Mouse (Mus musculus) embryonic facial prominence, embryonic 12.5 days (tissue): ENCODE measurements around the gene Ints12. TPM values are rescaled to one million over a fixed set of nuclear protein-coding genes. Genes with fewer than 3 reads are reported as not detected.

Source experiments
- ATAC-seq: fragments of 200-750 bp; cut with Nextera tagmentation; 2 replicates; pipeline ENCODE4 v1.8.0; 2017; ENCODE audit not compliant: insufficient number of reproducible peaks, insufficient read depth, low FRiP score, low TSS enrichment
- H3K27ac ChIP-seq: fragments of 300-500 bp; sonication (generic); 2 replicates; pipeline ENCODE4 v1.5.1; 2016; ENCODE audit warnings: mild to moderate bottlenecking
- H3K27me3 ChIP-seq: fragments of 300-500 bp; sonication (generic); 2 replicates; pipeline ENCODE4 v1.6.1; 2016; ENCODE audit warnings: mild to moderate bottlenecking, moderate library complexity
- H3K36me3 ChIP-seq: fragments of 300-500 bp; sonication (generic); 2 replicates; pipeline ENCODE4 v1.6.1; 2016; ENCODE audit warnings: mild to moderate bottlenecking
- H3K4me1 ChIP-seq: fragments of 300-500 bp; sonication (generic); 2 replicates; pipeline ENCODE4 v1.6.1; 2016
- H3K4me2 ChIP-seq: fragments of 300-500 bp; sonication (generic); replicated peaks from 2 replicates; pipeline ENCODE4 v1.6.1; 2016; ENCODE audit warnings: mild to moderate bottlenecking, moderate library complexity
- H3K4me3 ChIP-seq: fragments of 300-500 bp; sonication (generic); 2 replicates; pipeline ENCODE4 v1.5.1; 2016; ENCODE audit warnings: mild to moderate bottlenecking
- H3K9ac ChIP-seq: fragments of 300-500 bp; sonication (generic); 2 replicates; pipeline ENCODE4 v1.6.1; 2016; ENCODE audit warnings: mild to moderate bottlenecking, moderate library complexity
- H3K9me3 ChIP-seq: fragments of 300-500 bp; sonication (generic); 2 replicates; pipeline ENCODE4 v1.6.1; 2016; ENCODE audit warnings: mild to moderate bottlenecking, moderate library complexity
- WGBS: fragments of 180-500 bp; shearing (Covaris S2); methylation state at CpG from one replicate; pipeline ENCODE4 v1.1.7; 2016; 5-methylcytosine and 5-hydroxymethylcytosine counted together
- polyA plus RNA-seq: library from polyadenylated mRNA; unstranded; fragments of >200 nt; fragmentation: Nextera tagmentation; extraction: Ambion mirVana; gene quantifications from 2 replicates; pipeline ENCODE4 v1.2.1, GENCODE M21; 2016

The Ints12 gene
- 24.4 and 25.2 TPM in 2 replicates for polyA plus RNA-seq

- Histone ChIP-seq H3K4me3 (peak within 1 kb of the TSS; percentile 90), H3K9me3 (no peaks in the 10 kb centered on the region), H3K4me2 (peak within 1 kb of the TSS; percentile 60), H3K9ac (peak within 1 kb of the TSS; percentile 96), H3K36me3 (no peaks in the 10 kb centered on the region), H3K27me3 (no peaks in the 10 kb centered on the region), H3K27ac (peak within 1 kb of the TSS; percentile 99), H3K4me1 (peaks cover 10% of the 10 kb centered on the region)
- peak; percentile 98 for ATAC-seq
- WGBS: under 1% methylated on average over 53 of the region's 53 CpGs
Measured at GRCm38 (mm10) chr3:133091664-133092273, at the start of gene Ints12, which contains the start of gene Gstcd. TSS of gene Ints12 (plus strand) at chr3:133091840. TSS of gene Gstcd (minus strand) at chr3:133092033.

- H3K4me2 ChIP-seq: no peak overlapping the region
- no peak for ATAC-seq
- H3K9ac ChIP-seq: no peak overlapping the region
- H3K27me3 ChIP-seq: no peaks in the 10 kb centered on the region
- H3K9me3 ChIP-seq: no peaks in the 10 kb centered on the region
- 86% methylated on average over 2 of the region's 2 CpGs for WGBS
- no peak overlapping the region for H3K27ac ChIP-seq
- no peaks in the 10 kb centered on the region for H3K4me1 ChIP-seq
- no peak overlapping the region for H3K4me3 ChIP-seq
- peaks cover 6% of the 10 kb centered on the region; the same call in 1 of the 2 replicates for H3K36me3 ChIP-seq
Measured at GRCm38 (mm10) chr3:133052068-133052467, 39.6 kb upstream of the Ints12 start.

- no peak overlapping the region for H3K4me2 ChIP-seq
- H3K27ac ChIP-seq: no peak overlapping the region
- no peaks in the 10 kb centered on the region for H3K4me1 ChIP-seq
- H3K4me3 ChIP-seq: no peak overlapping the region
- 92% methylated on average over 10 of the region's 10 CpGs for WGBS
- H3K27me3 ChIP-seq: no peaks in the 10 kb centered on the region
- H3K9me3 ChIP-seq: no peaks in the 10 kb centered on the region
- no peak overlapping the region for H3K9ac ChIP-seq
- H3K36me3 ChIP-seq: peaks cover 19% of the 10 kb centered on the region
- ATAC-seq: no peak
Measured at GRCm38 (mm10) chr3:133075560-133075959, 16.1 kb upstream of the Ints12 start.

- peaks cover 42% of the 10 kb centered on the region for H3K36me3 ChIP-seq
- H3K27ac ChIP-seq: no peak overlapping the region
- H3K4me1 ChIP-seq: no peaks in the 10 kb centered on the region
- WGBS: 88% methylated on average over 5 of the region's 5 CpGs
- H3K27me3 ChIP-seq: no peaks in the 10 kb centered on the region
- H3K4me2 ChIP-seq: no peak overlapping the region
- no peak overlapping the region for H3K4me3 ChIP-seq
- ATAC-seq: no peak
- H3K9ac ChIP-seq: no peak overlapping the region
- no peaks in the 10 kb centered on the region for H3K9me3 ChIP-seq
Measured at GRCm38 (mm10) chr3:133082736-133083135, 8.9 kb upstream of the Ints12 start.

- Histone ChIP-seq H3K36me3 (peaks cover 28% of the 10 kb centered on the region), H3K4me1 (no peaks in the 10 kb centered on the region), H3K27me3 (no peaks in the 10 kb centered on the region), H3K9ac (no peak overlapping the region), H3K27ac (no peak overlapping the region), H3K9me3 (no peaks in the 10 kb centered on the region), H3K4me2 (no peak overlapping the region), H3K4me3 (no peak overlapping the region)
- 0 out of 2 replicates have a peak, but pooled peaks have one; percentile 22 for ATAC-seq
- WGBS: 56% methylated on average over 3 of the region's 3 CpGs
Measured at GRCm38 (mm10) chr3:133085858-133086257, 5.8 kb upstream of the Ints12 start.

- Histone ChIP-seq H3K27ac (peak overlapping the region; percentile 99), H3K9ac (peak overlapping the region; percentile 96), H3K36me3 (no peaks in the 10 kb centered on the region), H3K9me3 (no peaks in the 10 kb centered on the region), H3K27me3 (no peaks in the 10 kb centered on the region), H3K4me1 (peaks cover 10% of the 10 kb centered on the region), H3K4me2 (peak overlapping the region; percentile 56), H3K4me3 (peak overlapping the region; percentile 90)
- WGBS: 7% methylated on average over 11 of the region's 11 CpGs
- ATAC-seq: no peak
Measured at GRCm38 (mm10) chr3:133090247-133091120, 1.2 kb upstream of the Ints12 start.

- peaks cover 10% of the 10 kb centered on the region for H3K4me1 ChIP-seq
- 0% methylated on average over 44 of the region's 44 CpGs for WGBS
- no peaks in the 10 kb centered on the region for H3K27me3 ChIP-seq
- H3K4me2 ChIP-seq: peak overlapping the region; percentile 56
- H3K9ac ChIP-seq: peak overlapping the region; percentile 96
- no peaks in the 10 kb centered on the region for H3K36me3 ChIP-seq
- peak overlapping the region; percentile 99 for H3K27ac ChIP-seq
- no peaks in the 10 kb centered on the region for H3K9me3 ChIP-seq
- H3K4me3 ChIP-seq: peak overlapping the region; percentile 90
- peak; percentile 85 for ATAC-seq
Measured at GRCm38 (mm10) chr3:133091121-133091663, 448 bp upstream of the Ints12 start.

- Histone ChIP-seq H3K4me1 (peaks cover 10% of the 10 kb centered on the region), H3K36me3 (no peaks in the 10 kb centered on the region), H3K9me3 (no peaks in the 10 kb centered on the region), H3K4me2 (peak overlapping the region; percentile 60), H3K27me3 (no peaks in the 10 kb centered on the region), H3K27ac (peak overlapping the region; percentile 99), H3K9ac (peak overlapping the region; percentile 96), H3K4me3 (peak overlapping the region; percentile 90)
- no peak for ATAC-seq
- WGBS: under 1% methylated on average over 7 of the region's 7 CpGs
Measured at GRCm38 (mm10) chr3:133092274-133092853, 724 bp downstream of the Ints12 start.

- H3K4me2 ChIP-seq: peak overlapping the region; percentile 60
- H3K9me3 ChIP-seq: no peaks in the 10 kb centered on the region
- ATAC-seq: no peak
- peaks cover 2% of the 10 kb centered on the region; the same call in 1 of the 2 replicates for H3K36me3 ChIP-seq
- H3K4me1 ChIP-seq: peaks cover 10% of the 10 kb centered on the region
- peak overlapping the region; percentile 90 for H3K4me3 ChIP-seq
- 91% methylated on average over 1 of the region's 1 CpGs for WGBS
- no peak overlapping the region for H3K9ac ChIP-seq
- H3K27me3 ChIP-seq: no peaks in the 10 kb centered on the region
- H3K27ac ChIP-seq: no peak overlapping the region
Measured at GRCm38 (mm10) chr3:133092936-133093335, 1.3 kb downstream of the Ints12 start.

GRCm38 (mm10) chr3:133094305-133094704 lies 2.7 kb downstream of the Ints12 start:
- Histone ChIP-seq H3K27me3 (no peaks in the 10 kb centered on the region), H3K36me3 (peaks cover 15% of the 10 kb centered on the region), H3K4me3 (no peak overlapping the region), H3K9me3 (no peaks in the 10 kb centered on the region), H3K4me2 (no peak overlapping the region), H3K9ac (no peak overlapping the region), H3K4me1 (peaks cover 10% of the 10 kb centered on the region), H3K27ac (no peak overlapping the region)
- WGBS: 76% methylated on average over 1 of the region's 1 CpGs
- ATAC-seq: no peak

GRCm38 (mm10) chr3:133097936-133098335 lies 6.3 kb downstream of the Ints12 start:
- Histone ChIP-seq H3K4me3 (no peak overlapping the region), H3K9me3 (no peaks in the 10 kb centered on the region), H3K27me3 (no peaks in the 10 kb centered on the region), H3K9ac (no peak overlapping the region), H3K4me2 (no peak overlapping the region), H3K4me1 (peaks cover 4% of the 10 kb centered on the region), H3K27ac (no peak overlapping the region), H3K36me3 (peaks cover 33% of the 10 kb centered on the region)
- 95% methylated on average over 6 of the region's 6 CpGs for WGBS
- no peak for ATAC-seq
